Mouse (Mus musculus) heart, postnatal 10 days (tissue): Measurements from ENCODE around the gene Sfxn2. TPM values are rescaled to one million over a fixed set of nuclear protein-coding genes. Genes with fewer than 3 reads are reported as not detected.
A peak's percentile ranks its signal among the peaks of the same experiment; 100 is the strongest.

Source experiments
- DNase-seq, 2 experiments: peaks; one replicate each; pipeline ENCODE4 v3.0.0; 2021
- intact Hi-C: fragments of 180-260 bp; cut with DNase I; formaldehyde crosslinking; loops from one replicate; pipeline ENCODE4 v1.15.1; 2025
- total RNA-seq, 2 experiments: library from RNA; stranded (reverse); gene quantifications; 2 replicates each; pipeline ENCODE4 v1.2.3; 2021

The Sfxn2 gene
- total RNA-seq, 2 experiments from 2014 or later = 3.0 to 3.8 TPM

GRCm38 (mm10) chr19:46592751-46593439 is 19.7 kb downstream of the Sfxn2 start:
- intact Hi-C loops = no loop called here
- no peak for DNase-seq

- DNase-seq = no peak
- intact Hi-C loops = loop anchor here (2.0 kb wide), 1 partner anchor 25 kb away; no protein-coding TSS in a partner anchor
Observed at GRCm38 (mm10) chr19:46598187-46598586, 25.0 kb downstream of the Sfxn2 start.

- peak; percentile 97 to 98 for DNase-seq
- intact Hi-C loops = loop anchor here (2.0 kb wide), 1 partner anchor 24 kb away; no protein-coding TSS in a partner anchor
Observed at GRCm38 (mm10) chr19:46598720-46599252, 25.6 kb downstream of the Sfxn2 start, which contains the start of gene Wbp1l. Gene Wbp1l (plus strand): TSS chr19:46599084.

- intact Hi-C loops = loop anchor here (2.0 kb wide), 2 partner anchors 23 to 45 kb away; no protein-coding TSS in a partner anchor
- DNase-seq = peak in 1 of 2 experiments; percentile 32
Observed at GRCm38 (mm10) chr19:46599375-46600256, 26.5 kb downstream of the Sfxn2 start.

- intact Hi-C loops = loop anchor here (2.0 kb wide), 1 partner anchor 44 kb away; no protein-coding TSS in a partner anchor
Observed at GRCm38 (mm10) chr19:46600371-46600770, 27.2 kb downstream of the Sfxn2 start.

GRCm38 (mm10) chr19:46601491-46601890 is 28.3 kb downstream of the Sfxn2 start:
- intact Hi-C loops = loop anchor here (2.0 kb wide), 1 partner anchor 43 kb away; no protein-coding TSS in a partner anchor
- DNase-seq = no peak

More at GRCm38 (mm10) chr19:46600371-46600770, 27.2 kb downstream of the Sfxn2 start:
- DNase-seq = no peak

- intact Hi-C loops = no loop called here
- DNase-seq = no peak
Observed at GRCm38 (mm10) chr19:46602406-46602805, 29.2 kb downstream of the Sfxn2 start.

GRCm38 (mm10) chr19:46606718-46607117 is 33.6 kb downstream of the Sfxn2 start:
- no peak for DNase-seq
- intact Hi-C loops = no loop called here

GRCm38 (mm10) chr19:46607424-46607823 is 34.3 kb downstream of the Sfxn2 start:
- DNase-seq = peak; percentile 60 to 64
- intact Hi-C loops = no loop called here

GRCm38 (mm10) chr19:46608158-46608557 is 35.0 kb downstream of the Sfxn2 start:
- no peak for DNase-seq

GRCm38 (mm10) chr19:46616378-46616777 is 43.2 kb downstream of the Sfxn2 start:
- intact Hi-C loops = no loop called here
- no peak for DNase-seq

More at GRCm38 (mm10) chr19:46608158-46608557, 35.0 kb downstream of the Sfxn2 start:
- intact Hi-C loops = loop anchor here (2.0 kb wide), 1 partner anchor 39 kb away; no protein-coding TSS in a partner anchor

GRCm38 (mm10) chr19:46617361-46617760 is 44.2 kb downstream of the Sfxn2 start:
- intact Hi-C loops = no loop called here
- DNase-seq = no peak

GRCm38 (mm10) chr19:46618322-46618721 is 45.2 kb downstream of the Sfxn2 start:
- intact Hi-C loops = no loop called here
- DNase-seq = no peak

- intact Hi-C loops = no loop called here
- DNase-seq = peak; percentile 71 to 74
Observed at GRCm38 (mm10) chr19:46619001-46619400, 45.8 kb downstream of the Sfxn2 start.

- intact Hi-C loops = no loop called here
- no peak for DNase-seq
Observed at GRCm38 (mm10) chr19:46619518-46619917, 46.4 kb downstream of the Sfxn2 start.

GRCm38 (mm10) chr19:46620016-46620808 is 47.0 kb downstream of the Sfxn2 start:
- no peak for DNase-seq
- intact Hi-C loops = no loop called here

GRCm38 (mm10) chr19:46621236-46622183 is 48.3 kb downstream of the Sfxn2 start:
- intact Hi-C loops = loop anchor here (2.0 kb wide), 2 partner anchors 23 kb away; partner anchors contain the start of gene Wbp1l
- no peak for DNase-seq

- intact Hi-C loops = loop anchor here (2.0 kb wide), 2 partner anchors 22 to 24 kb away; partner anchors contain the start of gene Wbp1l
- no peak for DNase-seq
Observed at GRCm38 (mm10) chr19:46622659-46623193, 49.6 kb downstream of the Sfxn2 start.
